Mouse (Mus musculus) liver, postnatal 0 days (tissue): ENCODE data around the gene Jarid2. TPM values are rescaled to one million over a fixed set of nuclear protein-coding genes. Genes with fewer than 3 reads are reported as not detected.
"Not testable (repeated sequence)": the region's sequence is repeated elsewhere in the genome, so short reads cannot be mapped to it uniquely, and the experiment has no call there.

Experiments used
- ATAC-seq: fragments of 200-750 bp; cut with Nextera tagmentation; 2 replicates; pipeline ENCODE4 v1.8.0; 2017; ENCODE audit warnings: mild to moderate bottlenecking, moderate library complexity
- DNase-seq: peaks from one replicate; pipeline ENCODE4 v3.0.0-alpha.2; 2016
- H3K27ac ChIP-seq: fragments of 300-500 bp; sonication (generic); 2 replicates; pipeline ENCODE4 v1.5.1; 2014; ENCODE audit warnings: antibody characterized with exemption, moderate library complexity, mild to moderate bottlenecking, low read depth
- H3K27me3 ChIP-seq: fragments of 300-500 bp; sonication (generic); 2 replicates; pipeline ENCODE4 v1.6.1; 2014; ENCODE audit warnings: low read length, control low read depth, mixed read lengths; ENCODE audit not compliant: insufficient read depth
- H3K36me3 ChIP-seq: fragments of 300-500 bp; sonication (generic); replicated peaks from 2 replicates; pipeline ENCODE4 v1.6.1; 2014; ENCODE audit warnings: mild to moderate bottlenecking, control low read depth, low read length, moderate library complexity, mixed read lengths; ENCODE audit not compliant: insufficient read depth
- H3K4me1 ChIP-seq: fragments of 300-500 bp; sonication (generic); 2 replicates; pipeline ENCODE4 v1.6.1; 2014; ENCODE audit warnings: antibody characterized with exemption, mild to moderate bottlenecking, control low read depth; ENCODE audit not compliant: insufficient read depth
- H3K4me2 ChIP-seq: fragments of 300-500 bp; sonication (generic); 2 replicates; pipeline ENCODE4 v1.6.1; 2014; ENCODE audit warnings: low read depth, mild to moderate bottlenecking, low read length, moderate library complexity, mixed read lengths
- H3K4me3 ChIP-seq: fragments of 300-500 bp; sonication (generic); 2 replicates; pipeline ENCODE4 v1.5.1; 2014; ENCODE audit warnings: low read depth, low read length
- H3K9ac ChIP-seq: fragments of 300-500 bp; sonication (generic); replicated peaks from 2 replicates; pipeline ENCODE4 v1.6.1; 2014; ENCODE audit warnings: mild to moderate bottlenecking, moderate library complexity
- H3K9me3 ChIP-seq: fragments of 300-500 bp; sonication (generic); 2 replicates; pipeline ENCODE4 v1.6.1; 2016; ENCODE audit warnings: mild to moderate bottlenecking, control low read depth, low read length, mixed read lengths
- CTCF ChIP-seq: sonication (generic); IDR thresholded peaks from 2 replicates; pipeline ENCODE4 v1.5.1; 2016; ENCODE audit warnings: antibody characterized with exemption, low read depth
- EP300 ChIP-seq: IDR thresholded peaks from 2 replicates; pipeline ENCODE4 v1.6.1; 2016; ENCODE audit warnings: antibody characterized with exemption, low read depth, mild to moderate bottlenecking
- WGBS: fragments of 180-500 bp; shearing (Covaris S2); extraction: QIAGEN DNeasy Blood & Tissue Kit; methylation state at CpG from one replicate; pipeline ENCODE4 v1.1.7; 2014; ENCODE audit not compliant: insufficient replicate concordance; 5-methylcytosine and 5-hydroxymethylcytosine counted together
- polyA plus RNA-seq: library from polyadenylated mRNA; unstranded; fragments of >200 nt; fragmentation: Nextera tagmentation; extraction: Ambion mirVana; gene quantifications from 2 replicates; pipeline ENCODE4 v1.2.1, GENCODE M21; 2015

The Jarid2 gene
- polyA plus RNA-seq, 1 experiment from 2014 or later: 6.8 TPM

GRCm38 (mm10) chr13:44868037-44868650 is 138.9 kb downstream of the Jarid2 start:
- Histone ChIP-seq H3K4me3 (no peak overlapping the region), H3K4me2 (no peak overlapping the region), H3K27me3 (no peaks in the 10 kb centered on the region), H3K27ac (no peak overlapping the region), H3K4me1 (no peaks in the 10 kb centered on the region), H3K9ac (no peak overlapping the region), H3K36me3 (no peaks in the 10 kb centered on the region), H3K9me3 (no peaks in the 10 kb centered on the region)
- TF ChIP-seq EP300 (no peak), CTCF (no peak)
- ATAC-seq: no peak
- no peak for DNase-seq
- WGBS: 84% methylated on average over 4 of the region's 4 CpGs

GRCm38 (mm10) chr13:44869418-44870119 is 140.3 kb downstream of the Jarid2 start:
- TF ChIP-seq EP300: 0 out of 2 replicates have a peak, but pooled peaks have one; percentile 18
- H3K9me3 ChIP-seq, H3K9ac ChIP-seq, H3K27me3 ChIP-seq, H3K4me2 ChIP-seq, H3K4me3 ChIP-seq, H3K4me1 ChIP-seq, H3K27ac ChIP-seq, H3K36me3 ChIP-seq: not testable (repeated sequence)
- 72% methylated on average over 47 of the region's 47 CpGs for WGBS
- DNase-seq (peak; percentile 100), ATAC-seq (peak; percentile 100)

- DNase-seq: no peak
Measured at GRCm38 (mm10) chr13:44876799-44877198, 147.5 kb downstream of the Jarid2 start.

GRCm38 (mm10) chr13:44881001-44881400 is 151.7 kb downstream of the Jarid2 start:
- Histone ChIP-seq H3K9me3 (no peaks in the 10 kb centered on the region), H3K9ac (no peak overlapping the region), H3K4me2 (no peak overlapping the region), H3K4me3 (no peak overlapping the region), H3K4me1 (no peaks in the 10 kb centered on the region), H3K27me3 (no peaks in the 10 kb centered on the region), H3K27ac (no peak overlapping the region), H3K36me3 (peaks cover 5% of the 10 kb centered on the region; the same call in 1 of the 2 replicates)
- DNase-seq (no peak), ATAC-seq (no peak)
- WGBS: 84% methylated on average over 4 of the region's 4 CpGs
- TF ChIP-seq CTCF: no peak
- no peak for TF ChIP-seq EP300

More at GRCm38 (mm10) chr13:44876799-44877198, 147.5 kb downstream of the Jarid2 start:
- H3K4me1 ChIP-seq: no peaks in the 10 kb centered on the region
- H3K4me2 ChIP-seq: no peak overlapping the region
- 69% methylated on average over 2 of the region's 2 CpGs for WGBS
- no peak overlapping the region for H3K27ac ChIP-seq
- H3K9ac ChIP-seq: no peak overlapping the region
- peaks cover 6% of the 10 kb centered on the region; the same call in 1 of the 2 replicates for H3K36me3 ChIP-seq
- H3K27me3 ChIP-seq: no peaks in the 10 kb centered on the region
- no peak overlapping the region for H3K4me3 ChIP-seq
- no peaks in the 10 kb centered on the region for H3K9me3 ChIP-seq
- ATAC-seq: no peak
- TF ChIP-seq CTCF (no peak), EP300 (no peak)

- H3K9me3 ChIP-seq: no peaks in the 10 kb centered on the region
- DNase-seq (no peak), ATAC-seq (no peak)
- no peaks in the 10 kb centered on the region for H3K27me3 ChIP-seq
- H3K4me2 ChIP-seq: no peak overlapping the region
- H3K4me1 ChIP-seq: no peaks in the 10 kb centered on the region
- 89% methylated on average over 2 of the region's 2 CpGs for WGBS
- no peak overlapping the region for H3K4me3 ChIP-seq
- H3K27ac ChIP-seq: no peak overlapping the region
- 0 out of 2 replicates have a peak, but pooled peaks cover 3% of the 10 kb centered on the region for H3K36me3 ChIP-seq
- TF ChIP-seq EP300 (no peak), CTCF (no peak)
- no peak overlapping the region for H3K9ac ChIP-seq
Measured at GRCm38 (mm10) chr13:44886221-44886620, 156.9 kb downstream of the Jarid2 start.

- H3K4me3 ChIP-seq: no peak overlapping the region
- 0 out of 2 replicates have a peak, but pooled peaks cover 4% of the 10 kb centered on the region for H3K36me3 ChIP-seq
- TF ChIP-seq EP300 (no peak), CTCF (no peak)
- H3K4me1 ChIP-seq: no peaks in the 10 kb centered on the region
- no peak overlapping the region for H3K4me2 ChIP-seq
- ATAC-seq (no peak), DNase-seq (no peak)
- no peaks in the 10 kb centered on the region for H3K9me3 ChIP-seq
- no peak overlapping the region for H3K27ac ChIP-seq
- no peak overlapping the region for H3K9ac ChIP-seq
- no peaks in the 10 kb centered on the region for H3K27me3 ChIP-seq
- 76% methylated on average over 2 of the region's 2 CpGs for WGBS
Measured at GRCm38 (mm10) chr13:44890612-44891011, 161.3 kb downstream of the Jarid2 start.
